Mouse (Mus musculus) CH12.LX (cell line): Measurements from ENCODE around the gene Col4a1. TPM values are rescaled to one million over a fixed set of nuclear protein-coding genes. Genes with fewer than 3 reads are reported as not detected.

Source experiments
- DNase-seq: peaks from one replicate; pipeline ENCODE4 v3.0.0-alpha.2; 2013; ENCODE audit errors: extremely low read depth
- H3K27ac ChIP-seq: 2 replicates; pipeline ENCODE4 v1.5.1; 2012; ENCODE audit warnings: low read depth, mild to moderate bottlenecking, control low read depth, moderate library complexity; ENCODE audit not compliant: insufficient read depth
- H3K27me3 ChIP-seq: replicated peaks from 2 replicates; pipeline ENCODE3; 2012; ENCODE audit warnings: inconsistent platforms
- H3K36me3 ChIP-seq, 2 experiments: replicated peaks in 1 of 2; 2 replicates each; pipeline versions ENCODE3 to v1.6.1; 2012; ENCODE audit warnings: inconsistent platforms in 1 of 2, low read length in 1 of 2, mild to moderate bottlenecking in 1 of 2, mixed read lengths in 1 of 2, moderate library complexity in 1 of 2; ENCODE audit not compliant: control insufficient read depth in 1 of 2, insufficient read depth in 1 of 2
- H3K4me1 ChIP-seq, 2 experiments: 2 replicates each; pipeline ENCODE4 v1.6.1; 2012; ENCODE audit warnings: inconsistent platforms in 1 of 2, moderate library complexity in 1 of 2; ENCODE audit not compliant: insufficient read depth in 2 of 2, control insufficient read depth in 1 of 2
- H3K4me2 ChIP-seq: 2 replicates; pipeline ENCODE4 v1.6.1; 2012; ENCODE audit warnings: low read depth, mild to moderate bottlenecking, control low read depth; ENCODE audit not compliant: poor library complexity, insufficient read depth, severe bottlenecking
- H3K4me3 ChIP-seq, 3 experiments: fragments of 150-350 bp in 1 of 3; sonication (generic) in 1 of 3; replicated peaks in 1 of 3; 2 replicates each; pipeline versions ENCODE3 to v1.5.1; 2011 to 2012; ENCODE audit warnings: low read depth in 2 of 3, low read length in 2 of 3, mild to moderate bottlenecking in 2 of 3, moderate library complexity in 2 of 3, control low read depth in 1 of 3, improper control_type of control experiment in 1 of 3, inconsistent platforms in 1 of 3, mixed read lengths in 1 of 3; ENCODE audit not compliant: poor library complexity in 1 of 3
- H3K79me2 ChIP-seq: replicated peaks from 2 replicates; pipeline ENCODE4 v1.6.1; 2012; ENCODE audit warnings: mild to moderate bottlenecking, moderate library complexity; ENCODE audit not compliant: control insufficient read depth, poor library complexity, insufficient read depth, severe bottlenecking; ENCODE audit errors: extremely low read depth
- H3K9ac ChIP-seq: 2 replicates; pipeline ENCODE4 v1.6.1; 2012; ENCODE audit warnings: low read depth, mild to moderate bottlenecking, control low read depth, moderate library complexity; ENCODE audit not compliant: insufficient read depth
- H3K9me3 ChIP-seq: replicated peaks from 2 replicates; pipeline ENCODE3; 2012; ENCODE audit warnings: low read length, inconsistent platforms, mixed read lengths
- BHLHE40 ChIP-seq: IDR thresholded peaks from 2 replicates; pipeline ENCODE4 v1.6.1; 2011; ENCODE audit warnings: mild to moderate bottlenecking, low read depth, low read length, improper control_type of control experiment
- E2F4 ChIP-seq: IDR thresholded peaks from 2 replicates; pipeline ENCODE4 v1.6.1; 2011; ENCODE audit warnings: low read depth, low read length, improper control_type of control experiment; ENCODE audit not compliant: insufficient replicate concordance
- ELF1 ChIP-seq: IDR thresholded peaks from 2 replicates; pipeline ENCODE4 v1.6.1; 2014; ENCODE audit warnings: low read depth, mild to moderate bottlenecking, inconsistent platforms, low read length, improper control_type of control experiment
- ETS1 ChIP-seq: conservative IDR thresholded peaks from 2 replicates; pipeline ENCODE4 v1.6.1; 2012; ENCODE audit warnings: low read depth, mild to moderate bottlenecking, inconsistent platforms, low read length, improper control_type of control experiment, moderate library complexity
- GABPA ChIP-seq: IDR thresholded peaks from 2 replicates; pipeline ENCODE4 v1.6.1; 2012; ENCODE audit warnings: low read depth, low read length, improper control_type of control experiment, inconsistent platforms; ENCODE audit not compliant: insufficient replicate concordance
- HCFC1 ChIP-seq: IDR thresholded peaks from 2 replicates; pipeline ENCODE4 v1.6.1; 2012; ENCODE audit warnings: low read depth, mild to moderate bottlenecking, inconsistent platforms, low read length, improper control_type of control experiment
- JUN ChIP-seq: IDR thresholded peaks from 2 replicates; pipeline ENCODE4 v1.6.1; 2011; ENCODE audit warnings: low read depth, mild to moderate bottlenecking, low read length, improper control_type of control experiment, moderate library complexity; ENCODE audit not compliant: insufficient read depth
- JUND ChIP-seq: conservative IDR thresholded peaks from 2 replicates; pipeline ENCODE4 v1.6.1; 2011; ENCODE audit warnings: low read depth, low read length, improper control_type of control experiment
- KAT2A ChIP-seq: IDR thresholded peaks from 2 replicates; pipeline ENCODE4 v1.6.1; 2012; ENCODE audit warnings: low read length, improper control_type of control experiment, inconsistent platforms; ENCODE audit not compliant: insufficient replicate concordance
- MAFK ChIP-seq: IDR thresholded peaks from 2 replicates; pipeline ENCODE4 v1.6.1; 2011; ENCODE audit warnings: low read length, improper control_type of control experiment; ENCODE audit not compliant: insufficient replicate concordance
- MEF2A ChIP-seq: IDR thresholded peaks from 2 replicates; pipeline ENCODE4 v1.6.1; 2014; ENCODE audit warnings: low read depth, mild to moderate bottlenecking, inconsistent platforms, low read length, improper control_type of control experiment, borderline replicate concordance
- MYC ChIP-seq: IDR thresholded peaks from 2 replicates; pipeline ENCODE4 v1.6.1; 2011; ENCODE audit warnings: low read depth, mild to moderate bottlenecking, improper control_type of control experiment, low read length
- NELFE ChIP-seq: IDR thresholded peaks from 2 replicates; pipeline ENCODE4 v1.6.1; 2011; ENCODE audit warnings: low read depth, low read length, improper control_type of control experiment
- NRF1 ChIP-seq: IDR thresholded peaks from 2 replicates; pipeline ENCODE4 v1.6.1; 2014; ENCODE audit warnings: low read depth, mild to moderate bottlenecking, inconsistent platforms, low read length, improper control_type of control experiment, moderate library complexity
- PAX5 ChIP-seq: IDR thresholded peaks from 2 replicates; pipeline ENCODE4 v1.6.1; 2012; ENCODE audit warnings: low read length, inconsistent platforms, mixed read lengths
- POLR2A ChIP-seq: IDR thresholded peaks from 2 replicates; pipeline ENCODE4 v1.6.1; 2011; ENCODE audit warnings: low read depth, mild to moderate bottlenecking, improper control_type of control experiment, low read length
- POLR2AphosphoS2 ChIP-seq: IDR thresholded peaks from 2 replicates; pipeline ENCODE4 v1.6.1; 2011; ENCODE audit warnings: low read depth, low read length, improper control_type of control experiment
- RAD21 ChIP-seq: IDR thresholded peaks from 2 replicates; pipeline ENCODE4 v1.6.1; 2011; ENCODE audit warnings: low read depth, mild to moderate bottlenecking, low read length, improper control_type of control experiment, moderate library complexity
- SMC3 ChIP-seq: IDR thresholded peaks from 2 replicates; pipeline ENCODE4 v1.6.1; 2011; ENCODE audit warnings: low read depth, low read length, improper control_type of control experiment
- TCF12 ChIP-seq: IDR thresholded peaks from 2 replicates; pipeline ENCODE4 v1.6.1; 2014; ENCODE audit warnings: low read depth, mild to moderate bottlenecking, inconsistent platforms, low read length, improper control_type of control experiment
- UBTF ChIP-seq: IDR thresholded peaks from 2 replicates; pipeline ENCODE4 v1.6.1; 2012; ENCODE audit warnings: low read depth, mild to moderate bottlenecking, inconsistent platforms, low read length, improper control_type of control experiment, moderate library complexity
- USF2 ChIP-seq: conservative IDR thresholded peaks from 2 replicates; pipeline ENCODE4 v1.6.1; 2011; ENCODE audit warnings: low read depth, low read length, improper control_type of control experiment
- ZKSCAN1 ChIP-seq: IDR thresholded peaks from 2 replicates; pipeline ENCODE4 v1.6.1; 2012; ENCODE audit warnings: low read depth, inconsistent platforms, low read length, improper control_type of control experiment, borderline replicate concordance
- ZMIZ1 ChIP-seq: IDR thresholded peaks from 2 replicates; pipeline ENCODE4 v1.6.1; 2012; ENCODE audit warnings: low read depth, mild to moderate bottlenecking, inconsistent platforms, low read length, improper control_type of control experiment
- ZNF384 ChIP-seq: IDR thresholded peaks from 2 replicates; pipeline ENCODE4 v1.6.1; 2012; ENCODE audit warnings: low read depth, low read length, improper control_type of control experiment, inconsistent platforms
- dilution Hi-C: fragments of 300-500 bp; cut with MboI; formaldehyde crosslinking; loops from 2 replicates; pipeline ENCODE4 v1.14.3; 2020; ENCODE audit warnings: low sequenced_read_pairs; ENCODE audit not compliant: extremely low pct_unique_long_range_greater_than_20kb, extremely low pct_ligation_motif_present
- in situ Hi-C: fragments of 300-500 bp; cut with MboI; formaldehyde crosslinking; loops from 3 replicates; pipeline ENCODE4 v1.14.3; 2019; ENCODE audit warnings: low sequenced_read_pairs, low pct_ligation_motif_present, low pct_unique_long_range_greater_than_20kb, mixed read lengths
- polyA plus RNA-seq: library from polyadenylated mRNA; unstranded; fragments of >175 nt; gene quantifications from 2 replicates; pipeline ENCODE4 v1.2.1, GENCODE M21; 2012; ENCODE audit warnings: low read depth; ENCODE audit not compliant: insufficient read length
- total RNA-seq, 2 experiments: library from RNA; depleted of rRNA; stranded (reverse); fragments of 300-350 nt in 1 of 2; fragments of >200 nt in 1 of 2; gene quantifications; 2 replicates each; pipeline ENCODE4 v1.2.3; 2012 to 2014

Col4a1 gene
- total and polyA plus RNA-seq, 3 experiments = 0.04 to 0.27 (median 0.13) TPM

DNA sequence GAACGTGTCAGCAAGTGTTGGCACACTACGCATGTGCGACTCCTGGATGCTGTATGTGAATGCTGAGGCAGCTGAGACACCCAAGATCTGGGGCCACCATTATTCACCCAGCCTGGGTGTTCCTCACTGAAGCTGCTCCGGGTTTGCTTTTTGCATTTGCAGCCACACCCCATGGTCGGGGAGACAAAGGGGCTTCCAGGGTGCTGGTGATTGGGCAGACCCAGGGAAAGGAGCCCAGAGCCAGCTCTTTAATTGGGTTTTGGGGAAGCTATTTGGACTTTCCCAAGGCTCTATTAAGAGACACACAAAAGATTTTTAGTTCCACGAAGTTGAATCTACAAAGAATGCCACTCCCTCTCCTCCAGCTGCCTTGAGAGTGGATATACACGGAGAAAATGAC lies 85.2 kb downstream of the Col4a1 start:
- no peaks in the 10 kb centered on the region for H3K9me3 ChIP-seq
- H3K27me3 ChIP-seq = peaks cover 82% of the 10 kb centered on the region
- DNase-seq = no peak
- TF ChIP-seq ZMIZ1 (no peak), PAX5 (no peak), SMC3 (no peak), TCF12 (no peak), ZNF384 (no peak), ETS1 (no peak), MEF2A (no peak), NELFE (no peak), JUND (no peak), USF2 (no peak), ZKSCAN1 (no peak), E2F4 (no peak), POLR2A (no peak), NRF1 (no peak), RAD21 (no peak)
- H3K36me3 ChIP-seq = no peaks in the 10 kb centered on the region
- H3K9ac ChIP-seq = no peak overlapping the region
- H3K79me2 ChIP-seq = no peaks in the 10 kb centered on the region
- no peak overlapping the region for H3K4me3 ChIP-seq
- in situ Hi-C loops (no loop called here), dilution Hi-C loops (no loop called here)
- H3K4me2 ChIP-seq = no peak overlapping the region
- peaks cover 0 to 2% of the 10 kb centered on the region in 2 experiments; a peak in 1 of 4 replicates for H3K4me1 ChIP-seq
- H3K27ac ChIP-seq = no peak overlapping the region

DNA sequence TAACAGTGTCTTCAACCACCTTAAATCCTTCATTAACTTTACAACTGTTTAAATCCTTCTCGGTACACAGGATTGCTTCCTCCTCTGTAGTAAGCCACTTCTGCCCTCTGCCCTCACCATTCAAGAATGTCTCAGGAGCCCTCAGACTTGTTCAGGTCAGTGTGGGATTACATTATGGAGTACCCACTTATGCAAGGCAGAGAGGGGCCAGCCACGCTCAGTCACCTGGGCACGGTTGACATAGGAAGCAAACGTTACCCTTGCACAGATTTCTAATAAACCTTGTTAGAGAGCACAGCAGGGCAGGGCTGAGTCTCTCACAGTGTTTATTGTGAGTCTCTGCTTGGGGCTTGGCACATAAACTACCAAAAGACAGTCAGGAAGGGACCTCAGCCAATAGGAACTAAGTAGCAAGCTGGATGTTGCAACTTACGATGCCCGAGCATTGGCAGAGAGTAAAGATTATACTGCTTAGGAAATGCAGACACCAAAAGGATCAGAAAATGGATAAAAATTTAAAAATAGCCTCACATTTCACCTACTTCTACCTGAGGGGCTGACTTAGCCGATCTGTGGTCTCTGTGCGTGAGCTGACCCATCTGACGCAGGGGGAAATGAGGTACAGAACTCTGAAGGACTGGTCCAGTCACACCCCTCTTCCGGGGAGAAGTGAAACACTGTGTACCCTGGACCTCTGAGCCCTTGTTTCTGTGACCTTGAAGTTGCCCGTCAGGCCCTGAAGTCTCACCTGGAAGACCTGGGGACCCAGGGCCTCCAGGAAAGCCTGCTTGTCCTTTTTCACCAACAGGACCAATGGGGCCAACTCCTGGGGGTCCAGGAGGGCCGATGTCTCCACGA lies 86.8 kb downstream of the Col4a1 start:
- Histone ChIP-seq H3K9ac (no peak overlapping the region), H3K27me3 (peaks cover 84% of the 10 kb centered on the region), H3K27ac (no peak overlapping the region), H3K4me3 (no peak overlapping the region), H3K4me2 (no peak overlapping the region), H3K9me3 (no peaks in the 10 kb centered on the region), H3K36me3 (no peaks in the 10 kb centered on the region), H3K4me1 (peaks cover 3 to 5% of the 10 kb centered on the region in 2 experiments; a peak in 2 of 4 replicates), H3K79me2 (no peaks in the 10 kb centered on the region)
- no peak for DNase-seq
- TF ChIP-seq ELF1 = no peak
- TF ChIP-seq POLR2AphosphoS2 = no peak
- no peak for TF ChIP-seq MYC
- no peak for TF ChIP-seq MAFK
- TF ChIP-seq ETS1 = no peak
- TF ChIP-seq ZMIZ1 = no peak
- no peak for TF ChIP-seq BHLHE40
- TF ChIP-seq PAX5 = no peak
- no peak for TF ChIP-seq JUN
- no peak for TF ChIP-seq KAT2A
- TF ChIP-seq UBTF = no peak
- TF ChIP-seq GABPA = no peak
- no peak for TF ChIP-seq MEF2A
- TF ChIP-seq ZNF384 = no peak
- no peak for TF ChIP-seq NELFE
- TF ChIP-seq SMC3 = no peak
- TF ChIP-seq E2F4 = no peak
- TF ChIP-seq HCFC1 = no peak
- TF ChIP-seq JUND = no peak
- dilution Hi-C loops (no loop called here), in situ Hi-C loops (no loop called here)
